Mouse (Mus musculus) adrenal gland, adult 2 months (tissue): ENCODE results near the gene Ccdc85c. TPM values are rescaled to one million over a fixed set of nuclear protein-coding genes. Genes with fewer than 3 reads are reported as not detected.
A peak's percentile ranks its signal among the peaks of the same experiment; 100 is the strongest.

Source experiments
- DNase-seq: peaks from one replicate; pipeline ENCODE4 v3.0.0; 2021
- polyA plus RNA-seq: library from polyadenylated mRNA; depleted of rRNA; stranded (reverse); fragments of >200 nt; gene quantifications from 2 replicates; pipeline ENCODE4 v1.2.3, GENCODE M21; 2012; rRNA removed
- total RNA-seq, 2 experiments: library from RNA; stranded (reverse); gene quantifications; 2 replicates each; pipeline ENCODE4 v1.2.3; 2021

Ccdc85c gene
- total and polyA plus RNA-seq, 3 experiments = 19.0 to 38.0 (median 26.9) TPM

- DNase-seq = peak; percentile 71
These were observed 96.6 kb downstream of the Ccdc85c start for GRCm38 (mm10) chr12:108178331-108179245.

DNA sequence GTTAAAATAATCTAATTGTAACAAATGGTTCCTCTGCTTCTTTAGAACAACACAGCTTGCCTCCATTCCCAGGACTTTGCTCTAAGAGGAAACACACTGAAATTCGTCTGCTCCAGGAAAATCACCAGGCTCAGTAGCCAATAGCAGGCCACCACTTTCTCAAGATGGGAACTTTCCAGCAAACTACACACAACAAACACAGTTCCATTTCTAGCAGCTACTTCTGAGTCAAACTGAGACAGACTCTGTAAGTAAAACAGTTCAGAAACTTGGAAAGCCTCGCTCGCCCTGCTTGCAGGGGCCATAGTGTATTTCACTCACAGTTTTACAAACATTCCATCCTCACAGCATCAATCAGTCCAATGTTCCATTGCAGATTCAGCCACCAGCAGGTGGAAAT lies 98.9 kb downstream of the Ccdc85c start:
- DNase-seq = no peak

- no peak for DNase-seq
These were observed 100.4 kb downstream of the Ccdc85c start for GRCm38 (mm10) chr12:108174606-108175505.

- DNase-seq = no peak
These were observed 102.6 kb downstream of the Ccdc85c start for GRCm38 (mm10) chr12:108172639-108173038.

- DNase-seq = no peak
These were observed 103.9 kb downstream of the Ccdc85c start for GRCm38 (mm10) chr12:108171336-108171735.

- no peak for DNase-seq
These were observed 104.8 kb downstream of the Ccdc85c start for GRCm38 (mm10) chr12:108170467-108170866.

GRCm38 (mm10) chr12:108168909-108169308 lies 106.3 kb downstream of the Ccdc85c start:
- DNase-seq = no peak

DNA sequence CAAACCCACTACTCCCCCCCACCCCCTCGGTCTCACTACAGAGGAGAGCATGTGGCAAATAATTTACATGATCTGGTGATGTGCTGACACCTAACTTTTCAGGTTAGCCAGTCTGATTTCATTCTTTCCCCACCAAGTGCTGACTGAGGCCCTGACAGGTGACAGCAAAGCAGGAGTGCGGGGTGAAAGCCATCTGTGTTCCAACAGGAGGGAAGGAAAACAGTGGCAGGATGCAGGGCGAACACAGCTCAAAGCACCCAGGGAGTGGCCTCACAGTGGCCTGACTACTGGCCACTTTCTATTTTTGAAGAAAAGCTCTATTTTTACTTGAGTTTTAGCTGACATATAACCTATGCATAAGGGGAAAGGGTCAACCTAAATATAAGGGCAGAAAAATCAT lies 111.5 kb downstream of the Ccdc85c start:
- no peak for DNase-seq

DNA sequence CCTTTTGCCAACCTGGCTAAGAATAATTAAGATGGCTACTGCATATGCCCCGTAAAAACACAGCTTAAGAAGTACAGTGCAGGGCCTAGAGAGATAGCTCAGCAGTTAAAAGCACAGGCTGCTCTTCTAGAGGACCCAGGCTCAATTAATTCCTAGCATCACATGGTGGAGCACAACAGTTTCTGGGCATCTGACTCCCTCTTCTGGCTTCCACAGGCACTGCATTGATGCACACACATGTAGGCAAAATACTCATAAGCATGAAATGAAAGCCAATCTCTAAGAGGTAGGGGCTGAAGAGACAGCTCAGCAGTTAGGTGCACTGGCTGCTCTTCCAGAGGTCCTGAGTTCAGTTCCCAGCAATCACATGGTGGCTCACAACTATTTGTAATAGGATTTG lies 113.2 kb downstream of the Ccdc85c start:
- peak; percentile 16 for DNase-seq

- no peak for DNase-seq
These were observed 115.4 kb downstream of the Ccdc85c start for GRCm38 (mm10) chr12:108159863-108160262.

Other genes with a start within 250 kb of the Ccdc85c start
- gene Setd3, start 96.1 kb downstream of the Ccdc85c start, total RNA-seq = 100 to 1,000 TPM; 109 to 117 TPM
- 9.2 and 11.0 TPM in 2 replicates for gene Setd3, start 96.1 kb downstream of the Ccdc85c start, polyA plus RNA-seq
- 10 to 100 TPM; 23.7 to 37.6 TPM for gene Ccnk, start 95.8 kb downstream of the Ccdc85c start, total RNA-seq
- 8.1 and 8.7 TPM in 2 replicates for gene Ccnk, start 95.8 kb downstream of the Ccdc85c start, polyA plus RNA-seq
- under 1 TPM; 0.69 to 0.76 TPM for gene Hhipl1, start 30.8 kb upstream of the Ccdc85c start, total RNA-seq
- 0.85 and 1.4 TPM in 2 replicates for gene Hhipl1, start 30.8 kb upstream of the Ccdc85c start, polyA plus RNA-seq
- gene Cyp46a1, start 59.0 kb upstream of the Ccdc85c start, total RNA-seq = 1 to 10 TPM; 1.0 to 1.6 TPM
- gene Cyp46a1, start 59.0 kb upstream of the Ccdc85c start, polyA plus RNA-seq = 7.5 and 9.0 TPM in 2 replicates
- gene Eml1, start 95.5 kb upstream of the Ccdc85c start, total RNA-seq = 10 to 100 TPM; 17.5 to 29.6 TPM
- 13.3 and 13.5 TPM in 2 replicates for gene Eml1, start 95.5 kb upstream of the Ccdc85c start, polyA plus RNA-seq